Mouse (Mus musculus): ENCODE measurements around the gene Wnt7b.

GRCm38 (mm10) chr15:85497981-85498475 is 84.2 kb downstream of the Wnt7b start:
- no peak for TF ChIP-seq CTCF (IDR thresholded peaks at IDR 0.05; ENCODE audit: control insufficient read depth, insufficient read depth, low read length)
- no peak for TF ChIP-seq POLR2A (IDR thresholded peaks at IDR 0.05; ENCODE audit: borderline replicate concordance, control insufficient read depth, low read depth, low read length)
